Mouse (Mus musculus): Measurements from ENCODE around the gene Zp1. TPM values are rescaled to one million over a fixed set of nuclear protein-coding genes. Genes with fewer than 3 reads are reported as not detected.

The Zp1 gene
- total RNA-seq, 2 experiments from 2014 or later: not detected

DNA sequence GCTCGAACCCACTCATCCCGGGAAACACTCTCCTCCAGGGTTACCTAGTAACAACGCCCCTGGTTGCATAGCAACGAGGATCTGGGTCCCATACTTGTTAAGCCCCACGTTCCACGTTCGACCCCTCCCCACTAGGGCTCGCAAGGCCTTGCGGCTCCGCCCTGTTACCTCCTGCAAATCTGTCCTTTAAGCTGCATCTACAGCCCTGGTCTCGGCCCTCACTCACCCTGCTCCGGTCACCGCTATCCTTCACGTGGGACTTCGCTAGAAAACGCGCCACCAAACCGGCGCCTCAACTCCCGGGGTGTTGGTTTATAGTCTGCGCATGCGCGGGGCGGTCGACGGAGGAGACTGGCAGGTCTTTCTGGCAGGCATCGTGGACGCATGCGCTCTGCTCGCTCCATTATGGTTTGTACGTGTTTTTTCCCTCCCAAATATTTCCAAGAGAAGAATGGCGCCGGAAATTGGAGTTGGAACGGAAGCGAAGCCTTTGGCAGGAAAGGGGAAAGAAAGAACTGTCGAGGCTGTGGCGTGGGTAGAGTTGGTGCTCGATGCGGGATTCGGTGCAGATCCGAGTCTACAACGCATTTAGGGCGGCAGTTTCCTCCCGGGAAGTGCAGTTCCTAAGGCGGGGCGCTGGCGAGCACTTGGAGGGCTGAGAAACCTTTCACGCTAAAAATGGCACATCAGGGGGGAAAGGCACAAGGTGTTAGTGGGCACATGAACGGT, 38.8 kb downstream of the Zp1 start, which contains the start of gene Tmem109:
TSS of gene Tmem109 (minus strand) at position 576 of the 729 bp plus-strand sequence.
- peak; percentile 85 to 92 for DNase-seq
- intact Hi-C loops (cut with DNase I): loop anchor here (2.0 kb wide), 2 partner anchors 13 to 71 kb away; partner anchors contain the start of gene Prpf19

GRCm38 (mm10) chr19:10880975-10881425, 39.4 kb downstream of the Zp1 start:
- DNase-seq: no peak
- intact Hi-C loops (cut with DNase I): loop anchor here (2.0 kb wide), 2 partner anchors 14 to 72 kb away; partner anchors contain the start of gene Prpf19

DNA sequence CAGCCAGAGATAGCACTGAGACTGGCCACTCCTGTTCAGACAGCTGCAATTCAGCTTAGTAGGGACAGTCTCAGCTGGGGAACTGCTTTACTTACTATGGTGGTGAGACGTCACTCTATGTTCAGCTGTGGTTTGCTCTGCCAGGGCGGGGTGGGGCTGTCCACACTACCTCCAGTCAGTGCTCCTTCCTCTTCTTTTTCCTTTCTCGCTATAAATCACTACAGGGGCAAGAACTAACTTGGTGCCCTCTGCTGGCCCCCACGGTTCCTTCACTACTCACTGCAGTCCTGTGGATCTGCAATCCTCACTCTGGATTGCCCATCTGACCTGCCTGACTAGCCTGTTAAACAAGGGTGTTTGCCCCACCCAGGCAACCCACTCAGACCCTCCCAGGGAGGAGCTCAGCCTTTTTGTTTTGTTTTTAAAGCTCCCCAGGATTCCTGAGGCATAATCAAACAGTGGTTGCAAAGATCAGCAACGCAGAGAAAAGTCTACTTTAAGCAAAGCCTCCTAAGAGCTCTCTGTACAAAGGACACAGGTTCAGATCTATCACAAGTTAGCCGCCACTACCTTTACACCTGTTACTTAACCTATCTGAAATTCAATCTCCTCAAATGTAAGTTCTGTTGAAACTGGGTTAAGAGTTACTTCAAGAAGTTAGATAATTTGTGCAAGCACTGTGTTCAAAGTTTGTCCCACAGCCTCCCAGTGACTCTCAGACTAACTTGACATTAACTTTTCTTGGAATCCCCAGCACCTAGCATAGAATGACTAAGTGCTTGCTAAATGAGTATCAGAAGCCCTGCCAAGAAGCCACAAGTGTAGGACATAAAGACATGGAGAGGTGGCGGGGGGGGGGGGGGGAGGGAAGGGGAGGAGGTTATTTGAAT, 40.1 kb downstream of the Zp1 start:
- intact Hi-C loops (cut with DNase I): loop anchor here (2.0 kb wide), 2 partner anchors 14 to 72 kb away; partner anchors contain the start of gene Prpf19
- DNase-seq: peak; percentile 51 to 57

DNA sequence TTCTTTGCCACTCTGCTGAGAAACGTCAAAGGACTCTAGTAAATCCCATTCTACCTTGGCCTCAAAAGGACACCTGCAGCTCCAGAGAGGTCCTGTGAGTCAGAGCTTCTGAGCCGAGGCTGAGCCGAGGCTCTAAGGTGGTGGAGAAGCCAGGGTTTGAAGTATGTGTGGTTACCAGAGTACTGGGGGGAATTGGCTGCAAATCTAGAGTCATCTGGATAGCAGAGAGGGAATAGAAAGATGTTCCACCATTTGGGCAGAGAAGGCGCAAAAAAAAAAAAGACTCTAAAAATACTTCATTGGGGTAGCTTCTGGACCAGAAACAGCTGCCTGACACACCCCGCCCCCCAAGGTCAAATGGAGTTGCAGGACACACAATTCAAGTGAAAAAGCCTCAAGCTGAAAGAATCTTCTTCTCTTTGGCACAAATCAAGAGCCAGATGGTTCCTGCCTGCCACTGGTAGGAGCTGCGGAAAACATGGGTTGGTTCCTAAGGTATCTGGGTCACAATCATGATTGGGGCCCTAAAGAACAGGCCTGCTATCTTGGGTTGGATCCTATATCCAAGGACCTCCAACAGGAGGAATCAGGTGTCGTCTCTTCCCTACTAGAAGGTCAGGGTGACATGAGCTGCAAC, 42.1 kb downstream of the Zp1 start:
- no peak for DNase-seq
- intact Hi-C loops (cut with DNase I): no loop called here

DNA sequence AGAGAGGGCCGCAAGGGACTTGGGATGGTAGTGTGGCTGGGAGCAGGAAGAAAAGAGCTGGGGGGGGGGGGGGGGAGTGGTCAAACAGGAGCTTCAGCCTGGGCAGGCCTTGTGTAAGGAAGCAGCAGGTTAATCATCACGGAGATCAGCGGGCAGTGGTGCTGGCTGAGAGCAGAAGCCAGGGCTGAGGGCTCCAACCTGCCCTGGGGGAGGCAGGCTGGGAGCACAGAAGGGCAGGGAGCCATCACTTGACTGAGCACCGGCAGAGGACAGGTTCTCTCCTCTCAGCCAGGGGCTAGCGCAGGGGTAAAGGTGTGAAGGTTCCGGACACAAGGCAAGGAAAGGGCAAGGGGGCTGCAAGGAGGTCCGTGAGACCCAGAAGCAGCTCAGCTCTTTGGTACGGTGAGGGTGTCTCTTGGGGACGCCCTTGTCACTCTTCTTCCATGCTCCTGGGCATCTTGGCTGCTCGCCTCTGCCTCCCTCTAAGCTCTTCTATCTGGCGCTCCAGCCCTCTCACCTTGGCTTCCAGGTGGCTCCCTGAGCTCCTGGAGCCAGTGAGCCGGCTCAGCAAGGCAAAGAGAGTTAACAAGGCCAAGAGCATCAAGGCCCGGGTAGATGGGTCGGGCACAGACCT, 49.0 kb downstream of the Zp1 start:
- DNase-seq: no peak
- intact Hi-C loops (cut with DNase I): no loop called here

GRCm38 (mm10) chr19:10870676-10871075, 49.8 kb downstream of the Zp1 start:
- no peak for DNase-seq
- intact Hi-C loops (cut with DNase I): no loop called here

DNA sequence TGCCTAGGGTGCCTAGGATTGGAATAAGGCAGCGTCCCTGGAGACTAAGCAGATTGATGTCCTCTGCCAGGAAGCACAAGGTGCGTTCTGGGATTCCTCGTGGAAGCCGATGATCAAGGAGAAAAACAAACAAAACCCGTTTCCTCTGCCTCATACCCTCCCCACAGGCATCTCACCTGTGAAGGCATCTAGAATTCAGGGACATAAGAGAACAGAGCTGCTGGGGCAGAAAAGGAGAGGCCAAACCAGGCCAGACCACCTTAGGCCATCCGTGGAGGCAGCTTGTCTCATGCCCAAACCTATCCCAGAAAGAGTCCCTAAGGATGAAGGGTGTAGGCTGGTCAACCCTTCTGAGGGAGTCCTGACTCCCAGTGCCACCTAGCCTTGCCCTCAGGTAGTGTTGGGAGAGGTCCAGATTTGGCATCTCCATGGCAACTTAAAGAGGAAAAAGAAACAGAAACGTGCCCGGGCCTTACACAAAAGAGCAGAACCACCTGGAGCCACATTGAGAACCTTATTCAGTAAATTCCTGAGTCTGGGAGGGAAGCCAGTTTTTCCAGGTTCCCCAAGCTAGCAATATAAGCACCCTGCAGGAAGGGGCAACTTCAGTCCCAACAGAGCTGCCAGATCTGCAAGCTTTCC, 50.4 kb downstream of the Zp1 start, which contains the start of gene Tmem132a:
TSS of gene Tmem132a (minus strand) at position 55 of the 642 bp plus-strand sequence.
- intact Hi-C loops (cut with DNase I): no loop called here
- DNase-seq: no peak

GRCm38 (mm10) chr19:10869241-10869885, 51.1 kb downstream of the Zp1 start:
- peak; percentile 59 to 62 for DNase-seq

DNA sequence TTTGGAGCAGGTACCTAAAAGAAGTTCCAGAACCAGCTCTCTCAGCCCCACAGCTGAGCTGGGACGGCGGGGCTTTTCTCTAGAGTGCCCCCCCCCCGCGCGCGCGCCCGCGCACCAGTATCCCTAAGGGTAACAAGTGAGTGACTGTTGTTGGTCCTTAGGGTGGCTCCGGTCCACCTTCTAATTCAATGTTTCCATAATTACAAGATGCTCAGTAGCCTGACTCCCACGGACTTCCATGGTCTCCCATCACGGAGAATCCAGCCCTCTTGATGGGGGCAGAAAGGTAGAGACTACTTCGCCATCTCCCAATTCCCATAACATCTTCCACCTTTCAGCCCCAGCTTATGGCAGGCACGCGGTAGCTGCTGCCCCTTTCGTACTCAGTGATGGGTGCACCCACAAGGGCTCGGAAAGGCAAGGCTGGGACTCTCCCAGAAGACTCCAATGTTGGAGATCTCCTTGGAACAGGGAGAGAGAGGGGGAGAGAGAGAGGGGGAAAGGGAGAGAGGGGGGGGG, 51.8 kb downstream of the Zp1 start:
- no peak for DNase-seq
- intact Hi-C loops (cut with DNase I): no loop called here

More at GRCm38 (mm10) chr19:10869241-10869885, 51.1 kb downstream of the Zp1 start:
- intact Hi-C loops (cut with DNase I): no loop called here

DNA sequence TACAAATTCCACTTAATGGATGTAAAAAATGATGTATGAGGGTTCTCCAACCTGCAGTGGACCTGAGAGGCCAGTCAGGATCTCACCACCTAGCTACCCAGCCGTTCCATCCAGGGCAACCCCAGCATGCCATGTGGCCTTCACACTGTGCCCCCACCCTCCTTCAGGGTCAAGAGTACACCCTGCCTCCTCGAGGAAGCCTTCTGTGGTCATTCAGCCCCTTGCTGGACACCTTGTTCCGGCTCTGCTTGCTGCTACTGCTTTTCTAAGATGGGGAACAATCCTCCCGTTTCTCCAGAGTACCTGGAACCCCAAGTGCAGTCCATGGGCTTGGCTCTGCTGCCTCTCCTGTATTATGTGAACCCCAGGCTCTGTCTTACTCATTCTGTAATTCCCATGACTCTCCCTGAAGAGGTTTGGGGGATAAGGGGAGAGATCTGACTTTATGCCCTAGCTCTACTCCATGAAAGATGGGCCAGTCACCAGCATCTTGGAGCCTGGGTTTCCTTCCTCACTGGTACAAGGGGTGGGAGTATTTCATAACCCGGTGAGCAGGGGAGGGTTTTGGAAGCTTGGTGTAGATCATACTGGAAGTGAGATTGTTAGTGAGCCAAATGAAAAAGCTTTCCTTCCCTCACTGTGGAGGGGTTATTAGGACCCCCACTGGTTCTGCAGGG, 52.3 kb downstream of the Zp1 start:
- DNase-seq: no peak
- intact Hi-C loops (cut with DNase I): no loop called here

GRCm38 (mm10) chr19:10866351-10866750, 54.1 kb downstream of the Zp1 start:
- DNase-seq: no peak
- intact Hi-C loops (cut with DNase I): no loop called here

Other genes starting within 250 kb of the Zp1 start
- not detected for gene Pga5, start 242.6 kb downstream of the Zp1 start, total RNA-seq (2021)
- 10 to 100 TPM; 16.1 to 21.6 TPM for gene Vps37c, start 231.9 kb downstream of the Zp1 start, total RNA-seq (2021)
- under 1 TPM in 1 of 2 experiments, not detected in 1; 0.59 TPM for gene Cd5, start 181.6 kb downstream of the Zp1 start, total RNA-seq (2021)
- gene Cd6, start 90.6 kb downstream of the Zp1 start, total RNA-seq (2021): under 1 TPM in 1 of 2 experiments, not detected in 1; 0.87 TPM
- under 1 TPM; 0.42 to 0.43 TPM for gene Slc15a3, start 80.9 kb downstream of the Zp1 start, total RNA-seq (2021)
- gene Tmem132a, start 50.7 kb downstream of the Zp1 start, total RNA-seq (2021): 1 to 10 TPM; 5.3 to 6.0 TPM
- gene Tmem109, start 38.6 kb downstream of the Zp1 start, total RNA-seq (2021): 100 to 1,000 TPM; 218 to 234 TPM
- gene Prpf19, start 25.4 kb downstream of the Zp1 start, total RNA-seq (2021): 100 to 1,000 TPM; 140 to 166 TPM
- not detected for gene Ptgdr2, start 16.5 kb upstream of the Zp1 start, total RNA-seq (2021)
- gene Ccdc86, start 28.6 kb upstream of the Zp1 start, total RNA-seq (2021): 10 to 100 TPM; 14.7 to 15.2 TPM
- gene Ms4a10, start 54.0 kb upstream of the Zp1 start, total RNA-seq (2021): not detected
- not detected for gene Ms4a15, start 72.6 kb upstream of the Zp1 start, total RNA-seq (2021)
- not detected for gene Ms4a18, start 97.4 kb upstream of the Zp1 start, total RNA-seq (2021)
- under 1 TPM; 0.48 to 0.54 TPM for gene Ms4a8a, start 160.5 kb upstream of the Zp1 start, total RNA-seq (2021)
- gene 1700017D01Rik, start 210.2 kb upstream of the Zp1 start, total RNA-seq (2021): not detected
- gene 1700025F22Rik, start 244.7 kb upstream of the Zp1 start, total RNA-seq (2021): not detected

Data from gastrocnemius, postnatal 36 days (tissue).